Mouse (Mus musculus): ENCODE data around the gene Olfr1043. TPM values are rescaled to one million over a fixed set of nuclear protein-coding genes. Genes with fewer than 3 reads are reported as not detected.

Gene Olfr1043
- polyA plus RNA-seq (2012; fragmentation: generic; extraction: Trizol) = not detected

GRCm38 (mm10) chr2:86167422-86167821 lies at the start of gene Olfr1043:
Gene Olfr1043 (minus strand): TSS chr2:86167522.
- no peaks in the 10 kb centered on the region for H3K36me3 ChIP-seq (ENCODE audit: control insufficient read depth, insufficient read depth)
- no peak within 1 kb of the TSS for H3ac ChIP-seq (ENCODE audit: control insufficient read depth, insufficient read length)
- no peak for TF ChIP-seq USF1 (IDR thresholded peaks at IDR 0.05; ENCODE audit: low read depth)
- TF ChIP-seq SRF (IDR thresholded peaks at IDR 0.05; ENCODE audit: control insufficient read depth, insufficient read length, low read depth) = no peak
- TF ChIP-seq MYOG (IDR thresholded peaks at IDR 0.05; ENCODE audit: control insufficient read depth in 1 of 3, insufficient read depth in 1 of 3, insufficient read length in 2 of 3, low read depth in 2 of 3) = no peak
- TF ChIP-seq CEBPB (IDR thresholded peaks at IDR 0.05; ENCODE audit: insufficient read depth, poor library complexity, severe bottlenecking) = no peak
- TF ChIP-seq POLR2A (IDR thresholded peaks at IDR 0.05; ENCODE audit: insufficient read length, low read depth) = no peak
- no peak for TF ChIP-seq MAX (IDR thresholded peaks at IDR 0.05; ENCODE audit: low read depth)
- TF ChIP-seq TCF3 (IDR thresholded peaks at IDR 0.05; ENCODE audit: insufficient read length, low read depth) = no peak
- TF ChIP-seq MYOD1 (IDR thresholded peaks at IDR 0.05; ENCODE audit: control insufficient read depth in 1 of 3, insufficient read length in 2 of 3, low read depth in 2 of 3) = no peak
- TF ChIP-seq REST (IDR thresholded peaks at IDR 0.05; ENCODE audit: insufficient read depth, insufficient read length) = no peak
- TF ChIP-seq E2F4 (IDR thresholded peaks at IDR 0.05; ENCODE audit: insufficient read depth) = no peak
- no peak for TF ChIP-seq TCF12 (IDR thresholded peaks at IDR 0.05; ENCODE audit: insufficient read depth, poor library complexity, severe bottlenecking)
- TF ChIP-seq POLR2AphosphoS2 (IDR thresholded peaks at IDR 0.05; ENCODE audit: insufficient read length, low read depth) = no peak
- H3K4me2 ChIP-seq (ENCODE audit: low read depth) = no peak within 1 kb of the TSS
- H3K4me3 ChIP-seq = no peak within 1 kb of the TSS
- no peaks in the 10 kb centered on the region for H3K79me2 ChIP-seq (ENCODE audit: control insufficient read depth, insufficient read depth)
- H3K27me3 ChIP-seq (ENCODE audit: control insufficient read depth, insufficient read depth, insufficient read length) = no peaks in the 10 kb centered on the region

GRCm38 (mm10) chr2:86202909-86203308 lies 35.6 kb upstream of the Olfr1043 start, which contains the start of gene Olfr1045:
Gene Olfr1045 (minus strand): TSS chr2:86203009.
- Histone ChIP-seq H3K27me3 (ENCODE audit: control insufficient read depth, insufficient read depth, insufficient read length) (no peaks in the 10 kb centered on the region), H3K79me2 (ENCODE audit: control insufficient read depth, insufficient read depth) (no peaks in the 10 kb centered on the region), H3ac (ENCODE audit: control insufficient read depth, insufficient read length) (no peak within 1 kb of the TSS), H3K4me2 (ENCODE audit: low read depth) (no peak within 1 kb of the TSS), H3K4me3 (no peak within 1 kb of the TSS), H3K36me3 (ENCODE audit: control insufficient read depth, insufficient read depth) (no peaks in the 10 kb centered on the region)
- TF ChIP-seq POLR2AphosphoS2 (IDR thresholded peaks at IDR 0.05; ENCODE audit: insufficient read length, low read depth) (no peak), E2F4 (IDR thresholded peaks at IDR 0.05; ENCODE audit: insufficient read depth) (no peak), POLR2A (IDR thresholded peaks at IDR 0.05; ENCODE audit: insufficient read length, low read depth) (no peak), MYOD1 (IDR thresholded peaks at IDR 0.05; ENCODE audit: control insufficient read depth in 1 of 3, insufficient read length in 2 of 3, low read depth in 2 of 3) (no peak), SRF (IDR thresholded peaks at IDR 0.05; ENCODE audit: control insufficient read depth, insufficient read length, low read depth) (no peak), REST (IDR thresholded peaks at IDR 0.05; ENCODE audit: insufficient read depth, insufficient read length) (no peak), MAX (IDR thresholded peaks at IDR 0.05; ENCODE audit: low read depth) (no peak), MYOG (IDR thresholded peaks at IDR 0.05; ENCODE audit: control insufficient read depth in 1 of 3, insufficient read depth in 1 of 3, insufficient read length in 2 of 3, low read depth in 2 of 3) (no peak), USF1 (IDR thresholded peaks at IDR 0.05; ENCODE audit: low read depth) (no peak), TCF3 (IDR thresholded peaks at IDR 0.05; ENCODE audit: insufficient read length, low read depth) (no peak), CEBPB (IDR thresholded peaks at IDR 0.05; ENCODE audit: insufficient read depth, poor library complexity, severe bottlenecking) (no peak)

- no peak overlapping the region for H3ac ChIP-seq (ENCODE audit: control insufficient read depth, insufficient read length)
- no peaks in the 10 kb centered on the region for H3K79me2 ChIP-seq (ENCODE audit: control insufficient read depth, insufficient read depth)
- H3K36me3 ChIP-seq (ENCODE audit: control insufficient read depth, insufficient read depth) = no peaks in the 10 kb centered on the region
- no peaks in the 10 kb centered on the region for H3K27me3 ChIP-seq (ENCODE audit: control insufficient read depth, insufficient read depth, insufficient read length)
- no peak overlapping the region for H3K4me3 ChIP-seq
- no peak for TF ChIP-seq MAX (IDR thresholded peaks at IDR 0.05; ENCODE audit: low read depth)
- no peak for TF ChIP-seq REST (IDR thresholded peaks at IDR 0.05; ENCODE audit: insufficient read depth, insufficient read length)
- TF ChIP-seq CEBPB (IDR thresholded peaks at IDR 0.05; ENCODE audit: insufficient read depth, poor library complexity, severe bottlenecking) = no peak
- no peak for TF ChIP-seq SRF (IDR thresholded peaks at IDR 0.05; ENCODE audit: control insufficient read depth, insufficient read length, low read depth)
- no peak for TF ChIP-seq E2F4 (IDR thresholded peaks at IDR 0.05; ENCODE audit: insufficient read depth)
- TF ChIP-seq MYOG (IDR thresholded peaks at IDR 0.05; ENCODE audit: control insufficient read depth in 1 of 3, insufficient read depth in 1 of 3, insufficient read length in 2 of 3, low read depth in 2 of 3) = no peak
- no peak for TF ChIP-seq POLR2AphosphoS2 (IDR thresholded peaks at IDR 0.05; ENCODE audit: insufficient read length, low read depth)
- TF ChIP-seq TCF12 (IDR thresholded peaks at IDR 0.05; ENCODE audit: insufficient read depth, poor library complexity, severe bottlenecking) = no peak
- no peak for TF ChIP-seq TCF3 (IDR thresholded peaks at IDR 0.05; ENCODE audit: insufficient read length, low read depth)
- no peak for TF ChIP-seq POLR2A (IDR thresholded peaks at IDR 0.05; ENCODE audit: insufficient read length, low read depth)
- TF ChIP-seq MYOD1 (IDR thresholded peaks at IDR 0.05; ENCODE audit: control insufficient read depth in 1 of 3, insufficient read length in 2 of 3, low read depth in 2 of 3) = no peak
- no peak for TF ChIP-seq USF1 (IDR thresholded peaks at IDR 0.05; ENCODE audit: low read depth)
- no peak overlapping the region for H3K4me2 ChIP-seq (ENCODE audit: low read depth)
Observed at GRCm38 (mm10) chr2:86195863-86196262, 28.5 kb upstream of the Olfr1043 start.

GRCm38 (mm10) chr2:86185583-86185982 lies 18.3 kb upstream of the Olfr1043 start, which contains the start of gene Olfr52:
Gene Olfr52 (minus strand): TSS chr2:86185683.
- no peak within 1 kb of the TSS for H3K4me2 ChIP-seq (ENCODE audit: low read depth)
- H3K4me3 ChIP-seq = no peak within 1 kb of the TSS
- H3K79me2 ChIP-seq (ENCODE audit: control insufficient read depth, insufficient read depth) = no peaks in the 10 kb centered on the region
- TF ChIP-seq POLR2AphosphoS2 (IDR thresholded peaks at IDR 0.05; ENCODE audit: insufficient read length, low read depth) (no peak), E2F4 (IDR thresholded peaks at IDR 0.05; ENCODE audit: insufficient read depth) (no peak), MYOG (IDR thresholded peaks at IDR 0.05; ENCODE audit: control insufficient read depth in 1 of 3, insufficient read depth in 1 of 3, insufficient read length in 2 of 3, low read depth in 2 of 3) (no peak), TCF12 (IDR thresholded peaks at IDR 0.05; ENCODE audit: insufficient read depth, poor library complexity, severe bottlenecking) (no peak), REST (IDR thresholded peaks at IDR 0.05; ENCODE audit: insufficient read depth, insufficient read length) (no peak), POLR2A (IDR thresholded peaks at IDR 0.05; ENCODE audit: insufficient read length, low read depth) (no peak), CEBPB (IDR thresholded peaks at IDR 0.05; ENCODE audit: insufficient read depth, poor library complexity, severe bottlenecking) (no peak), MAX (IDR thresholded peaks at IDR 0.05; ENCODE audit: low read depth) (no peak), SRF (IDR thresholded peaks at IDR 0.05; ENCODE audit: control insufficient read depth, insufficient read length, low read depth) (no peak), USF1 (IDR thresholded peaks at IDR 0.05; ENCODE audit: low read depth) (no peak), MYOD1 (IDR thresholded peaks at IDR 0.05; ENCODE audit: control insufficient read depth in 1 of 3, insufficient read length in 2 of 3, low read depth in 2 of 3) (no peak)
- H3K27me3 ChIP-seq (ENCODE audit: control insufficient read depth, insufficient read depth, insufficient read length) = no peaks in the 10 kb centered on the region
- H3K36me3 ChIP-seq (ENCODE audit: control insufficient read depth, insufficient read depth) = no peaks in the 10 kb centered on the region
- H3ac ChIP-seq (ENCODE audit: control insufficient read depth, insufficient read length) = no peak within 1 kb of the TSS
